Mouse (Mus musculus): ENCODE data around the gene 4921504E06Rik. TPM values are rescaled to one million over a fixed set of nuclear protein-coding genes. Genes with fewer than 3 reads are reported as not detected.

The 4921504E06Rik gene
- polyA plus RNA-seq (2012; rRNA removed), result not detected in 2 replicates

GRCm38 (mm10) chr2:19553821-19554592 lies at the start of gene 4921504E06Rik:
Gene 4921504E06Rik, minus strand, starts transcription at chr2:19553914.
- DNase-seq (ENCODE audit: low read depth), result no peak

GRCm38 (mm10) chr2:19601386-19601925 lies 47.7 kb upstream of the 4921504E06Rik start:
- DNase-seq (ENCODE audit: low read depth), result no peak

- DNase-seq (ENCODE audit: low read depth), result no peak
Observed at GRCm38 (mm10) chr2:19600860-19601259, 47.1 kb upstream of the 4921504E06Rik start.

DNA sequence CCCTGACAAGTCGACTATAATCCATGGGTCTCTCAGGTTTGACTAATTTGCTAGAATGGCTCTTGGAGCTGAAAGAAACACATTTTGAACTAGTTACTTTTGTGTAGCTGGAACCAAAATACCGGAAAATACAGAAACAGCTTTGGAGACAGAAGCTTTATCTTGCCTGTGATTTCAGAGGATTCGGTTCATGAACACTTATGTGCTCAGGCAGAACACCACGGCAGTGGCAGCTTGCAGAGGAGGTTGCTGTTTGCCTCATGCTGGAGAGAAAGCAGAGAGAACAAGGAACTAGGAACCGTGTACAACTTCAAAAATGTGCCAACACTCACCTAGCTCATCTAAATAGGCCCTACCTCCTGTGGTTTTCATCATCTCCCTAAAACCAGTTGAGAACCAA lies 46.1 kb upstream of the 4921504E06Rik start:
- DNase-seq (ENCODE audit: low read depth), result no peak

GRCm38 (mm10) chr2:19596988-19597387 lies 43.3 kb upstream of the 4921504E06Rik start:
- DNase-seq (ENCODE audit: low read depth), result no peak

- DNase-seq (ENCODE audit: low read depth), result no peak
Observed at GRCm38 (mm10) chr2:19596426-19596825, 42.7 kb upstream of the 4921504E06Rik start.

GRCm38 (mm10) chr2:19594856-19595255 lies 41.1 kb upstream of the 4921504E06Rik start:
- DNase-seq (ENCODE audit: low read depth), result no peak

DNA sequence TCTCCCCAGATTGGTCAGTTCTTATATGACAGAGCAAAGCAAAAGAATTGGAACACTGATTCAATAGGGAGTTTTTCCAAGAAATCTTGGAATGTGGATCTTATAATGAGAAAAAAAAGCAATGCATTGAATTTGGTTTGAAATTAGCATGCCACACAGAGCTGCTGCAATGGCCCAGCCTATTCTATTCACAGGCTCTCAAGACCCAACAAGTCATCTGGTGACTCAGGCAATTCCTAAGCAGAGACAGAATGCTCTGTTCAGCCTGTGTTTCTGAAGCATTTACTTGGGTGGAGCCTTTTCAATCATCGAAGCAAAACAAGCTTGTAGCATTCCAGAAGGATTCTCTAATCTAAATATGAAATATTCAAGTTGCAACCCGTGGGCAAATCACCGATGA lies 26.1 kb upstream of the 4921504E06Rik start:
- DNase-seq (ENCODE audit: low read depth), result no peak

GRCm38 (mm10) chr2:19579180-19579579 lies 25.5 kb upstream of the 4921504E06Rik start:
- no peak for DNase-seq (ENCODE audit: low read depth)

DNA sequence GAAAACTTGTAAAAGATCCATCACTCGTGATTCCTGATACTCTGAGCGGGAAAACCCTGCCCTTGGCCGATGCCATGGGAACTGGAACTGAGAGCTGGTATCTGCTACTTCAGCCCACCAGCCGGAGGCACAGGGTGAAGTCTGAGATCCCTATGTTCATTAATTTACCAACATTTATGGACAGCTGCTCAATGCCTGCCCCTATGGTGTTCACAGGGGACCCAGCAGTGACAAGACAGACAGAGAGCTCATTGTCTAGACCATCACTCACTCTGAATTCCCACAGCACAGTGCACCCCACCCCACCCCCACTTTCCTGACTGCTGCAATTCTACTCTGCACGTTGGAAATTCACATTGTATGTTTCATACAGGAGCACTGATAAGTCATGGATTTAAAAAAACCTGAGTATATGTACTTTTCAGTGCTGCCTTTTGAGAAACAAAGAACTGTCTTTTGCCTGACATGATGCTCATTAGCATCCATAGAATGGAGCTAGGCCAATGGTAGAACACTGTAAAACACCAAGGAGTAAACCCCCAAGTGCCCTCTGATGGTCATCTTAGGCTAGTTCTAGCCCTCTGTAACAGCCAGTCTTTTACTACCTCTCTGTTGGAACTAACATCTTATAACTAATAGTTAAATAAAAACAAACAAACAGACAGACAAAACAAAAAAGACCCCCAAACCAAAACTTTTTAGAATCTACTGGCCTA lies 8.6 kb upstream of the 4921504E06Rik start:
- DNase-seq (ENCODE audit: low read depth), result no peak

- DNase-seq (ENCODE audit: low read depth), result no peak
Observed at GRCm38 (mm10) chr2:19560654-19561053, 6.9 kb upstream of the 4921504E06Rik start.

DNA sequence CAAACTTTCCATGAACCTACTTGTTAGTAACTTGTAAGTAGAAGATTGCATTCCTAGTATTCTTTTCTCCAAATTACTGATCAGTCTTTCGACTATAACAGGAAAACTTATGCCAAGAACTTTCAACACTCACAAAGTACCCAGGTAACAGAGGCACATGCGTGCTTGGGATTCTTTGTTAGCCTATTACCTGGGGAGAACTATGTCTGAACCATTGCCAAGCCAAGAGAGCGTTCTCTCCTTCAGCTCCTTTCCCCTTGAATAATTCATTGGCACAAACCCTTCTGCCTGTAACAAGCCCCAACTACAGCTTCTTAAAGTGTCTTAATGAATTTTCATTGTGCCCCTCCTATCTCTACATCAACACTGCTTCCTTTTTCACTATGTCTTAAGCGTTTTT lies 6.4 kb upstream of the 4921504E06Rik start:
- no peak for DNase-seq (ENCODE audit: low read depth)

GRCm38 (mm10) chr2:19551396-19551795 lies 2.3 kb downstream of the 4921504E06Rik start:
- no peak for DNase-seq (ENCODE audit: low read depth)

- no peak for DNase-seq (ENCODE audit: low read depth)
Observed at GRCm38 (mm10) chr2:19540906-19541305, 12.8 kb downstream of the 4921504E06Rik start.

DNA sequence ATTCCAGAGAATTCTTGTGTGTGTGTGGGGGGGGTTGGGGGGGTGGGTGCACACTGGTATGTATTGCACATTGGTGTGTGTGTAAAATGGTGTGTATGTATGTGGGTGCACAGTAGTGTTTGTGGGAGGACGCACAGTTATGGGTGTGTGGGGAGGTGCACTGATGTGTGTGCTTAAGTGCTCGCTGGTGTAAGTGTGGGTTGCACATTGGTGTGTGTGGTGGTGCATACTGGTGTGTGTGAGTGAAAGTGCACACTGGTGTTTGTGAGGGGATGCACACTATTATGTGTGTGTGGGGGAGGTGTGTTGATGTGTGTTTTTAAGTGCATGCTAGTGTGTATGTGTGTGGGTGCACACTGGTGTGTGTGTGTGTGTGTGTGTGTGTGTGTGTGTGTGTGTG lies 24.3 kb downstream of the 4921504E06Rik start:
- DNase-seq (ENCODE audit: low read depth), result no peak

DNA sequence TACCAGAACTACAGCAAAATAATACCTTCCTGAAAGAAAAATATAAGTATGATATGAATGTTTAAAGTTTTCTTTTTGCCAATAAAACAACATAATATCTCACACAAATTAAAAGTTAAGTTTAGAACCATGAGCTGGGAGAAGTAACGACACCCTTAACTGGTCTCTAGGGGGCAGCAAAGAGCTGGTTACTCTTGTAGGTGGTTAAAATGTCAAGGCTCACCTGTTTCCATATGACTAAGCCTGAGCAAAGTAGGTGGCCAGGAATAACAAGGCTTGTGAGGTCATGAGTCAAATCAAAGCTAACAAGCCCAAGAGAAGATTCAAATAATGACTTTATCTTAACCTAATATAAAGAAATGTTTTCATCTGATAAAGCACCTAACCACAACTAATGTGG lies 24.9 kb downstream of the 4921504E06Rik start:
- DNase-seq (ENCODE audit: low read depth), result peak; percentile 42

- DNase-seq (ENCODE audit: low read depth), result no peak
Observed at GRCm38 (mm10) chr2:19524071-19524470, 29.6 kb downstream of the 4921504E06Rik start.

DNA sequence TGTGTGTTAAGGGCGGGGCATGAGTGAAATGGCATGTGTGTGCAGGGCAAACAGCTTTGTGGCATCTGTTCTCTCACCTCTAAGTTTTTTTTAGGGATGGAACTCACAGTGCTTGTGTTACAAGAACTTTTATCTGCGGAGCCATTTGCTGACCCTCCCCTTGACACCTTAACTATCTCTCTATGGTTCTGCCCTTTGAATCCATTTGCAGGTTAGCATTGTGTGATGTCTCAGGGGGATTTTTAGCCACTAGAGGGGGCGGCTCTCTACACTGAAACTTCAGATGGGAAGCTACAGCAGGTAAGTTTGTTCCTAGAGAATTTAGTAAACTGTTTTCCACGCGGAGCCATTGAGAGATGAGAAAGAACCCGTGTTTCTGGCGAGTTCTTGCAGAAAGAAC lies 32.1 kb downstream of the 4921504E06Rik start:
- no peak for DNase-seq (ENCODE audit: low read depth)

- DNase-seq (ENCODE audit: low read depth), result no peak
Observed at GRCm38 (mm10) chr2:19520617-19521016, 33.1 kb downstream of the 4921504E06Rik start.

DNA sequence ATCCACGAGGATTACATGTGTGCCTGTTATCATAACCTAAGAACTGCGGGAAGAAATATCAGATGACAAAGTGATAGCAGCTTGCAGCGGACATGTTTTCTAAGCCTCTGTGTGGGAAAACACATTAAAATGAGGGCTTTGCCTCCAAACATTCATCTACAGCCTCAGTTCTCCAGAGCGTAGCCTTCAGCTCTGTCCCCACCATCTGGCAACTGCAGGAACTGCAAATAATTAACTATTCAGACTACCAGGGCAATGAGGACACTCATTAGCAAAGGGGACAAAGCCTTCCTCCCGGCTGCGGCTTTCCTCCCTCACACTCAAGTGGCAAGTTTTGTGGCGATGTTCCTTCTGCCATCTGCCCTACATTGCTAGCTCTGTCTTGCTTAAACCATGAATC lies 33.9 kb downstream of the 4921504E06Rik start:
- no peak for DNase-seq (ENCODE audit: low read depth)

- DNase-seq (ENCODE audit: low read depth), result no peak
Observed at GRCm38 (mm10) chr2:19517952-19518351, 35.8 kb downstream of the 4921504E06Rik start.

GRCm38 (mm10) chr2:19512381-19512780 lies 41.3 kb downstream of the 4921504E06Rik start:
- DNase-seq (ENCODE audit: low read depth), result no peak

GRCm38 (mm10) chr2:19511032-19511431 lies 42.7 kb downstream of the 4921504E06Rik start:
- DNase-seq (ENCODE audit: low read depth), result no peak
